Mouse (Mus musculus): ENCODE measurements around the gene Tmem243. TPM values are rescaled to one million over a fixed set of nuclear protein-coding genes. Genes with fewer than 3 reads are reported as not detected.

The Tmem243 gene
- polyA plus RNA-seq, 1 experiment from 2014 or later = 13.1 TPM

DNA sequence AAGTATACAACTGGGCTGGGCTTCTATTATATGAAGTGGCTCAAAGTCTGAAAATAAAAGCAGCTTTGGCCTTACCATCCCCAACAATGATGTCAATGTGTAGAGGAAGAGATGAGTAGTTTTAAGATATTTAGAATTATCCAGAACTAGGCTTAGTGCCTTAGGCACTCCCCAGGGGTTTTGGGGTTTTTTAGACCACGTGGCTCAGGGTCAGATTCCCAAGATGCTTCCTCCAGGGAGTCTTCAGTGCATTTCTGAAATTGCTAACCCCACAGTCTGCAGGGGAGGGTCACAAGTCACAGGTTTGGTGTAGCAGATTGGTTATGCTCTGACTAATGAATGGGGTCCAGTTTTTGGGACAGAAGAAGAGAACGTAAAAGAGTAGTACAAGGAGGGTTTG, 10.8 kb downstream of the Tmem243 start:
- 67% methylated on average over 2 of the region's 2 CpGs for WGBS
- no peak overlapping the region for H3K9ac ChIP-seq (replicated peaks)
- H3K4me1 ChIP-seq = peaks cover 4% of the 10 kb centered on the region
- no peak overlapping the region for H3K4me2 ChIP-seq (replicated peaks)
- no peaks in the 10 kb centered on the region for H3K9me3 ChIP-seq
- H3K4me3 ChIP-seq = no peak overlapping the region
- no peaks in the 10 kb centered on the region for H3K36me3 ChIP-seq
- no peaks in the 10 kb centered on the region for H3K27me3 ChIP-seq
- no peak overlapping the region for H3K27ac ChIP-seq (replicated peaks)
- no peak for ATAC-seq (replicated peaks)

DNA sequence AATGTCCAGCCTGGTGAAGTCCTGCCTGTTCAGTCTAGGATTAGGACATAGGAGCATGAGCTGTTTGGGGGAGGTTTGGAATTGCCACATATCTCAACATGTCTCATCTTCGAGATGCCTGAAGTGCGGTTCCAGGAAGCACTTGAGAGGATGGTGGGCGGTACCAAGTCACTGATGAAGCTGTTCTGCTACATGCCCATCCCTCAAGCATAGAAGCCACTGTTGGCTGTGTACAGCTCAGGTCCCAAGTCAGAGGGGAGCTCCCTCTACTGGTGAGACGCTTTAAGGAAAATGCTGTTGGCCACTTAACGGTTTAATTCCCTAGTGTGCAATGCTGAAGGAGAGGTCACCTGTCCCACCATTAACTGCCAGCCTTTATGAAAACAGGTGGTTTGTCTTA, 11.3 kb downstream of the Tmem243 start:
- peak; percentile 81 for ATAC-seq (replicated peaks)
- 22% methylated on average over 5 of the region's 5 CpGs for WGBS
- Histone ChIP-seq H3K9ac (replicated peaks) (no peak overlapping the region), H3K4me1 (peaks cover 4% of the 10 kb centered on the region), H3K36me3 (0 out of 2 replicates have a peak, but pooled peaks cover 2% of the 10 kb centered on the region), H3K27me3 (no peaks in the 10 kb centered on the region), H3K4me3 (no peak overlapping the region), H3K27ac (replicated peaks) (no peak overlapping the region), H3K9me3 (no peaks in the 10 kb centered on the region), H3K4me2 (replicated peaks) (no peak overlapping the region)

DNA sequence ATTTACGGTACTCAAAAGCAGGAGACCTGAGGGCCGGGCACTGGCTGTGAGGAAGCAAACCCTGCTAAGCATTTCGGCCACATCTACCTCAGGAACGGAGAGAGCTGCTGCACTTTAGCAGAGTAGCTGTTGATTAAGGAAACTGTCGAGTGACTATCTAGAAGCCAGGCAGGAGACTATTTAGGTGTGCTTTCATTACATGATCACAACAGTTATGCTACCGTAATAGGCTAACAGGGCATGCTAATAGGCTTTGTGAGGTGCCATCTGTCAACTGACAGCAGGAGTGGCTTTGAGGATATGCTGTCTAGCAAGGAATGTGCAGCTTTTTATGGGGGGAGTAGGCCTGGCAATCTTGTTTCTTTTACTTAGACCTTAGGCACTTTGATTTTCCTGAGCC, 13.7 kb downstream of the Tmem243 start:
- Histone ChIP-seq H3K4me3 (no peak overlapping the region), H3K9ac (replicated peaks) (no peak overlapping the region), H3K4me1 (peaks cover 4% of the 10 kb centered on the region), H3K27ac (replicated peaks) (0 out of 2 replicates have a peak overlapping the region, but pooled peaks have one; percentile 19), H3K36me3 (peaks cover 16% of the 10 kb centered on the region), H3K27me3 (no peaks in the 10 kb centered on the region), H3K4me2 (replicated peaks) (no peak overlapping the region), H3K9me3 (no peaks in the 10 kb centered on the region)
- WGBS = 38% methylated on average over 6 of the region's 6 CpGs
- peak; percentile 46; the same call in 1 of the 2 replicates for ATAC-seq (replicated peaks)

DNA sequence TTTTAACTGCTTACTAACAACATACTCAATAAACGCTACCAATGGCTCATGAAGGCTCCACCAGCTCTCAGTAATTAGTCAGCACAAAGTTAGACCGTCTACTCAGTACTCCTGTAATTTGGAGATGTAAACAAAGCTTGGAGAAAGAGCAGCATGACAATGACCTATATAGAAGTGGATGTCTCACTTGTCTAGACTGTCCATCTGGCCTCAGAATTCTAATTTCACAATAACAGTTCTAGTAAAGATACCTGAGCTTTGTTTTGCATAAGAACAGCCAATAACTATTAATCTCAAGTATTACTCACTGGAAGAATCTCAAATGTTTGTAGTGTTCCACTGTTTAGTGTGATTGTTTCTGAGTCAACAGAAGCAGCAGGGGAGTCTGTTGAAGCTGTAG, 23.7 kb downstream of the Tmem243 start:
- no peak for ATAC-seq (replicated peaks)
- WGBS = 83% methylated on average over 2 of the region's 2 CpGs
- H3K9me3 ChIP-seq = no peaks in the 10 kb centered on the region
- H3K4me3 ChIP-seq = no peak overlapping the region
- H3K36me3 ChIP-seq = peaks cover 86% of the 10 kb centered on the region
- H3K4me2 ChIP-seq (replicated peaks) = no peak overlapping the region
- no peak overlapping the region for H3K27ac ChIP-seq (replicated peaks)
- H3K27me3 ChIP-seq = no peaks in the 10 kb centered on the region
- H3K4me1 ChIP-seq = no peaks in the 10 kb centered on the region
- no peak overlapping the region for H3K9ac ChIP-seq (replicated peaks)

DNA sequence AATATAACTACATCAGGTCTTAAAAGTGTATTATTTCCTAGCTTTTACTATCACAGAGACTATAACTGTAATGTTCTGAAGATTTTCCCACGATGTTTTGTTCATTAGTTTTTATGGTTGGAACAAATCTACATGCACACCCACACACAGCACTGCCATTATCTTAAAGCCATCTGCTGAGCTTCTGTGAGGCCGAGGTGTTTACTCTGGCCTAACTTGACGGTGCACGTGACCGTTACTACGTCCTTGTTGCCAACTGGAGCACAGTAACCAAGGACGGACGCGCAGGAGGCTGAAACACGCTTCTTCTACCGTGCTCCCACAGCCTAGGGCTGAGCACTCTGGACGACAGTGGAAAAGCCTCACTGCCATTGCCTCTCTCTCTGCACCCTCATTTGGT, 28.1 kb downstream of the Tmem243 start:
- H3K9me3 ChIP-seq = no peaks in the 10 kb centered on the region
- no peak overlapping the region for H3K4me3 ChIP-seq
- H3K9ac ChIP-seq (replicated peaks) = no peak overlapping the region
- 94% methylated on average over 12 of the region's 12 CpGs for WGBS
- no peak overlapping the region for H3K4me2 ChIP-seq (replicated peaks)
- no peaks in the 10 kb centered on the region for H3K27me3 ChIP-seq
- no peaks in the 10 kb centered on the region for H3K4me1 ChIP-seq
- H3K36me3 ChIP-seq = peaks cover 60% of the 10 kb centered on the region
- ATAC-seq (replicated peaks) = no peak
- no peak overlapping the region for H3K27ac ChIP-seq (replicated peaks)

DNA sequence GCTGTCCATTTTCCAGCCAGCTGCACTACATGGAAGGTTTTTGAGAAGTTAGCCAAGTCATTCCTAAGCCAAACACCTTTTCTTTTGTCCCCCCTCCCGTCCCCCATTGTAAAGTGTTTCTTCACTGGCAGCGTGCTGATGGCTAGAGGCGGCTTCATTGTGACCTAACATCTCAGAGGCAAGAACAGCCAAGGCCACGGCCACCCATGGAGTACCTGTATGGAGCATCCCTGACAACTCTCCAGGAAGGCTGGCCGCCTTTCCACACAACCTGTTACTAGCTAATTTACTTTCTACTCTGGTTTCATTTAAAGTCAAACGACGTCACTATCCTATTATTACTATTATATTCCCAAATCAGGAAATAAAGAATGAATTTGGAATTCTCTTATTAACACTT, 31.3 kb downstream of the Tmem243 start:
- Histone ChIP-seq H3K36me3 (peaks cover 56% of the 10 kb centered on the region), H3K9me3 (no peaks in the 10 kb centered on the region), H3K27me3 (no peaks in the 10 kb centered on the region), H3K4me2 (replicated peaks) (no peak overlapping the region), H3K4me3 (no peak overlapping the region), H3K9ac (replicated peaks) (no peak overlapping the region), H3K4me1 (no peaks in the 10 kb centered on the region), H3K27ac (replicated peaks) (no peak overlapping the region)
- 84% methylated on average over 7 of the region's 7 CpGs for WGBS
- ATAC-seq (replicated peaks) = no peak

DNA sequence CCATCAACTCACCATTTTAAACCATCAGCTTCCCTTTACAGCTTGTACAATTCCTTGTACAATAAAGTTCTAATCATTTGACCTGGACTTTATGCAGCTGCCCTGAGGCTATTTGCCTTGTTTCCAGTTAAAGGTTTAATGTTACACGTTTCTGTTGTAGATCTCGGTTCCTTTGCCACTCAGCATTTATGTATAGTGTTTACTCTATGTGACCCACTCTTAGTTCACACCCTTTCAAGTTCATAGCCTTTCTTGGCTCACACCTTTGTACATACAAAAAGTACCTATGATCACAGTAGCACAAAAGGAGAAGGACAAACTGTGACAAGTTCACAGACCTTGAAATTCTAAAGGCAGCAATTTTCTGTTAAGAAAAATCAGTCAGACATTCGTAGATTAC, 35.1 kb downstream of the Tmem243 start:
- WGBS = 90% methylated on average over 3 of the region's 3 CpGs
- Histone ChIP-seq H3K36me3 (peaks cover 44% of the 10 kb centered on the region), H3K4me3 (no peak overlapping the region), H3K4me1 (no peaks in the 10 kb centered on the region), H3K4me2 (replicated peaks) (no peak overlapping the region), H3K27me3 (no peaks in the 10 kb centered on the region), H3K27ac (replicated peaks) (no peak overlapping the region), H3K9ac (replicated peaks) (no peak overlapping the region), H3K9me3 (no peaks in the 10 kb centered on the region)
- ATAC-seq (replicated peaks) = no peak

DNA sequence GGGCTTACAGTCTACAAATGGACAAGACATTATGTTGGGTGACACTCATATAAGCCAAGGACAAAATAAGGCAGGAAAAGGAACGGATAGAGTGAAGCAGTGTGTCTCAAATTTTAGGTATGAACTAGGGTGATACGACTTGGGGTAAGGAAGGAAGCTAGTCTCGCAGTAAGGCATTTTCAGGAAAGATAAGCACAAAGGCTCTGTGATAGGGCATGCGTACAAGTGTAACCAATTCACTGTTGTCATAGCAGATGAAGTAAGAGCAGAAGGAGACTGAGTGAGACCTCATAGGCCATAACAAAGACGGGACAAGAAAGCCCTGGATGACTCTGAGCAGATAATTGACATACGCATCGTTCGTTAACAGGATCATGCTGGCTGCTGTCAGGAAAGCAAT, 40.3 kb downstream of the Tmem243 start:
- Histone ChIP-seq H3K9ac (replicated peaks) (no peak overlapping the region), H3K27me3 (no peaks in the 10 kb centered on the region), H3K9me3 (no peaks in the 10 kb centered on the region), H3K36me3 (peaks cover 43% of the 10 kb centered on the region), H3K27ac (replicated peaks) (no peak overlapping the region), H3K4me2 (replicated peaks) (no peak overlapping the region), H3K4me3 (no peak overlapping the region), H3K4me1 (no peaks in the 10 kb centered on the region)
- 73% methylated on average over 8 of the region's 8 CpGs for WGBS
- no peak for ATAC-seq (replicated peaks)

DNA sequence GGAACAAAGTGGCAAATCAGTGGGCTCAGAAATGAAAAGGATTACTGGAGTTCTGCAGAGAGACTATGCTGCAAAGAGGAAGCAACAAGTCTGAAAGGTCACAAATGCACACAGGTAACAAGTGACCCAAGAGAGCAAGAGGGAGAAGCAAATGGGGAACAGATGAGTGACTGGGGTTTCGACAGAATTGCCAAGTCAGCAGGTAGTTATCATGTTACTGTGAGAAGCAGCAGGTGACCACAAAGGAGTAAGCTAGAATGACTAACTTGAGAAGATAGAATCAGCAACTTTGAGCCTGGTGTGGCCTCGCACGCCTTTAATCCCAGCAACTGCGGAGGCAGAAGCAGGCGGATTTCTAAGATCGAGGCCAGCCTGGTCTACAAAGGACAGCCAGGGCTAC, 41.9 kb downstream of the Tmem243 start:
- H3K9me3 ChIP-seq = no peaks in the 10 kb centered on the region
- peaks cover 32% of the 10 kb centered on the region for H3K36me3 ChIP-seq
- H3K9ac ChIP-seq (replicated peaks) = no peak overlapping the region
- no peak for ATAC-seq (replicated peaks)
- WGBS = 91% methylated on average over 6 of the region's 6 CpGs
- H3K4me2 ChIP-seq (replicated peaks) = no peak overlapping the region
- H3K27me3 ChIP-seq = no peaks in the 10 kb centered on the region
- H3K27ac ChIP-seq (replicated peaks) = no peak overlapping the region
- H3K4me3 ChIP-seq = no peak overlapping the region
- H3K4me1 ChIP-seq = no peaks in the 10 kb centered on the region

DNA sequence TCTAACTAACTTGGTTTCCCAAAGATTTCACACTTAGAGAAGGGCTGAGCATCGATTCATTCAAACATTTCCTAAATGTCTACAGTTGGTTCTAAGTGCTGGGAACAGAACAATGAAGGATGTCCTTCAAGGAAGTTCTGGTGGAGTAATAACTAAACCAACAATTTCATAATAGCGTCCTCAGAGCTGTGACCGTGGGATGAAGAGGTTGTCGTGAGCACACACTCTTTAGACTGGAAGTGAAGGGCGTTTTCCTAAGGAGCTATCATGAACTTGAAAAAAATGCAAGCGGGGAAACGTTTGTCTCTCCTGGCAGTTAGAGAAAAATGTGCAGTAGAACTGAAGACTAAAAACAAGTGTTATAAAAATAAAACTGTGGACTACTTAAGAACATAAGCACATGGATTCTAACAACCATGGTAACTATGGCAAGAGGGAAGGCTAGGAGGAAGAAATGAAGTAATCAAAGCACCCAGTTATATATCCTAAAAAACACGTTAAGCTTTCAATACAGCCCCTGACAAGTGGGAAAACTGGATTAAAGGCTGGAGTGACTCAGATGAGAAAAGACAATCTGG, 48.9 kb downstream of the Tmem243 start:
- H3K4me1 ChIP-seq = no peaks in the 10 kb centered on the region
- no peak overlapping the region for H3K4me3 ChIP-seq
- no peak overlapping the region for H3K4me2 ChIP-seq (replicated peaks)
- H3K36me3 ChIP-seq = peaks cover 30% of the 10 kb centered on the region
- no peak overlapping the region for H3K9ac ChIP-seq (replicated peaks)
- no peaks in the 10 kb centered on the region for H3K9me3 ChIP-seq
- WGBS = 93% methylated on average over 8 of the region's 8 CpGs
- no peaks in the 10 kb centered on the region for H3K27me3 ChIP-seq
- no peak for ATAC-seq (replicated peaks)
- no peak overlapping the region for H3K27ac ChIP-seq (replicated peaks)

DNA sequence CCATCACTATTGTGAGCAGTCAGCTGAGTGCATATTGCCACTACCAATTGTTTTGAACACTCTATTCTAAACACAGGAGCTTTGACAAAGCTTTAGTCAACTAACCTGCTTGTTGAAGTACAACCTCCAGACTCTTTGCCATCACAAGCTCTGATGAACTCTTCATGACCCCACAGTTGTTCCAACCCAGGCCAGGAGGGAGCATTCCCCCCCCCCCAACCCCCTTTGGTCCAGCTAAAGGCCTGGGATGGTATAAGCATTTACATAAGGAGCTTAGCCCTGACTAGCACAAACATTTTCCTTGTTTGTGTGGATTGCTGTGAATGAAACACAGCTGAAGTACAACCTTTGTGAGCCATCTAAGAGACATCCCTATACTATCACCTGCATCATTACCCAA, 56.3 kb downstream of the Tmem243 start:
- no peak for ATAC-seq (replicated peaks)
- H3K9me3 ChIP-seq = no peaks in the 10 kb centered on the region

DNA sequence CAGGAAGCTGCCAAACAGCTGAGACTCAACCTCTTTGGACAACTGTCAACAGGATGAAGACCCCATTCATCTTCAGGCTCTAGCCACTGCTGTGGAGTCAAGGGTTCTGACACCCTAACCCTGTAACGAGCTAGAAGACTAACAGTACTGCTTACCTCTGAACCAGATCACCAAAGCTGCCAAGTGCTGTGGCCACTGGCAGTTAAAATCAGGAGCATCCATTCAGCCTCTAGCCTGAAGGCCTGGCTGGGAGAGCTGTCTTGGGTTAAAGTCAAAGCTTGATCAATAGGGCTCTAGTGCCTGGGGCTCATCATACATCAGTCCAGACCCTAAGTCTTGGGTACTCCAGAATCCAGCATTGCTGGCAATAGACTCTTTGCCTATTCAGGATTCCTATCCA, 56.9 kb downstream of the Tmem243 start:
- Histone ChIP-seq H3K36me3 (no peaks in the 10 kb centered on the region), H3K9ac (replicated peaks) (no peak overlapping the region), H3K4me3 (no peak overlapping the region), H3K9me3 (no peaks in the 10 kb centered on the region), H3K27me3 (no peaks in the 10 kb centered on the region), H3K4me2 (replicated peaks) (no peak overlapping the region), H3K27ac (replicated peaks) (no peak overlapping the region), H3K4me1 (peaks cover 26% of the 10 kb centered on the region)
- WGBS = 79% methylated on average over 1 of the region's 1 CpGs
- ATAC-seq (replicated peaks) = no peak

More for the DNA sequence above, 56.3 kb downstream of the Tmem243 start:
- H3K36me3 ChIP-seq = no peaks in the 10 kb centered on the region
- no peak overlapping the region for H3K4me2 ChIP-seq (replicated peaks)
- no peak overlapping the region for H3K9ac ChIP-seq (replicated peaks)
- H3K27ac ChIP-seq (replicated peaks) = no peak overlapping the region
- H3K4me1 ChIP-seq = peaks cover 23% of the 10 kb centered on the region
- H3K27me3 ChIP-seq = no peaks in the 10 kb centered on the region
- H3K4me3 ChIP-seq = no peak overlapping the region

DNA sequence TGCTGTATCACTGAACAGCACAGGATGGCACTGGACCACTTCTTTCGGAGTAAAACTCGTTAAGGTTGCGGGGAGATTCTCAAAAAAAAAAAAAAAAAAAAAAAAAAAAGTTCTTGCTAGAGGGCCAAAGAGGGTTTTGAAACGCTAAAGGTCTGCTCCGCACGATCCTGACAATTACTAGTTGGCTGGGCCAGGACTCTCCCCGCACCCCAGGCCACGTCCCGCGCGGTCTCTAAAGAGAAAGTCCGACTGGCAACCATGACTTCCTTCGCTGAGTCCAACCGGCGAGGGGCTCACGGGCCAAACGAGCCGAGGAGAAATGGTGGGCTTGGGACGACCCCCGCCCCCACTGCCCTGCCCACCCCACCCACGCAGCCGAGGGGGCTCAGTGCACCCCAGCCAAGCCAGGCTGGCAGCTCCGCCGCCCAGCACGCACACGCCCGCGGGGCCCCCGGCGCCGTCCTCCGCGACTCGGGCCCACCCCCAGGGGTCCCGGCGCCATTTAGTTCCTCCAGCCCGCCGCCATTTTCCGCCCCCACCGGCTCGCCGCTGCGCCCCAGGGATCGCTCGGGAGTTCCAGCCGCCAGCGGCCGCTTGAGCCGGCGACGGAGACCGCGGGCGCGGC, 60.5 kb downstream of the Tmem243 start:
- Histone ChIP-seq H3K4me2 (replicated peaks) (peak overlapping the region; percentile 59), H3K36me3 (no peaks in the 10 kb centered on the region), H3K4me1 (peaks cover 29% of the 10 kb centered on the region), H3K9me3 (no peaks in the 10 kb centered on the region), H3K27ac (replicated peaks) (peak overlapping the region; percentile 99), H3K9ac (replicated peaks) (peak overlapping the region; percentile 90), H3K4me3 (peak overlapping the region; percentile 81), H3K27me3 (no peaks in the 10 kb centered on the region)
- WGBS = under 1% methylated on average over 54 of the region's 55 CpGs
- peak; percentile 77 for ATAC-seq (replicated peaks)
